Mouse (Mus musculus): Measurements from ENCODE around the gene Pcp4l1. TPM values are rescaled to one million over a fixed set of nuclear protein-coding genes. Genes with fewer than 3 reads are reported as not detected.

The Pcp4l1 gene
- total RNA-seq, 2 experiments from 2014 or later: 48.8 to 49.5 TPM

- intact Hi-C loops (cut with DNase I): loop anchor here (2.0 kb wide), 2 partner anchors 24 to 112 kb away; no protein-coding TSS in a partner anchor
- peak; percentile 82 to 90 for DNase-seq
Measured at GRCm38 (mm10) chr1:171222238-171223155, 26.4 kb upstream of the Pcp4l1 start, which contains the start of gene Tomm40l. Gene Tomm40l (minus strand): TSS chr1:171222514.

GRCm38 (mm10) chr1:171221281-171222193, 25.5 kb upstream of the Pcp4l1 start:
- intact Hi-C loops (cut with DNase I): loop anchor here (2.0 kb wide), 4 partner anchors 25 to 111 kb away; no protein-coding TSS in a partner anchor
- DNase-seq: no peak

GRCm38 (mm10) chr1:171220871-171221270, 24.8 kb upstream of the Pcp4l1 start:
- peak; percentile 76 to 78 for DNase-seq
- intact Hi-C loops (cut with DNase I): loop anchor here (2.0 kb wide), 2 partner anchors 56 to 102 kb away; no protein-coding TSS in a partner anchor

GRCm38 (mm10) chr1:171216241-171216955, 20.3 kb upstream of the Pcp4l1 start:
- intact Hi-C loops (cut with DNase I): no loop called here

GRCm38 (mm10) chr1:171213801-171214496, 17.9 kb upstream of the Pcp4l1 start, which contains the start of gene Nr1i3:
Gene Nr1i3 (plus strand): TSS chr1:171213970.
- DNase-seq: no peak
- intact Hi-C loops (cut with DNase I): no loop called here

More at GRCm38 (mm10) chr1:171216241-171216955, 20.3 kb upstream of the Pcp4l1 start:
- DNase-seq: no peak

GRCm38 (mm10) chr1:171212854-171213253, 16.8 kb upstream of the Pcp4l1 start:
- DNase-seq: no peak
- intact Hi-C loops (cut with DNase I): no loop called here

GRCm38 (mm10) chr1:171209409-171209808, 13.3 kb upstream of the Pcp4l1 start:
- no peak for DNase-seq
- intact Hi-C loops (cut with DNase I): no loop called here

GRCm38 (mm10) chr1:171205704-171206493, 9.8 kb upstream of the Pcp4l1 start:
- intact Hi-C loops (cut with DNase I): no loop called here
- no peak for DNase-seq

GRCm38 (mm10) chr1:171204249-171204644, 8.2 kb upstream of the Pcp4l1 start:
- DNase-seq: no peak
- intact Hi-C loops (cut with DNase I): no loop called here

GRCm38 (mm10) chr1:171203471-171204248, 7.6 kb upstream of the Pcp4l1 start:
- DNase-seq: no peak
- intact Hi-C loops (cut with DNase I): no loop called here

- intact Hi-C loops (cut with DNase I): no loop called here
- DNase-seq: no peak
Measured at GRCm38 (mm10) chr1:171200769-171201168, 4.7 kb upstream of the Pcp4l1 start.

GRCm38 (mm10) chr1:171199532-171199931, 3.5 kb upstream of the Pcp4l1 start:
- intact Hi-C loops (cut with DNase I): no loop called here

GRCm38 (mm10) chr1:171195046-171195822, 834 bp downstream of the Pcp4l1 start:
- intact Hi-C loops (cut with DNase I): no loop called here
- DNase-seq: no peak

More at GRCm38 (mm10) chr1:171199532-171199931, 3.5 kb upstream of the Pcp4l1 start:
- no peak for DNase-seq

- intact Hi-C loops (cut with DNase I): no loop called here
- DNase-seq: no peak
Measured at GRCm38 (mm10) chr1:171193911-171194830, 1.9 kb downstream of the Pcp4l1 start.

- intact Hi-C loops (cut with DNase I): no loop called here
- DNase-seq: no peak
Measured at GRCm38 (mm10) chr1:171193093-171193840, 2.8 kb downstream of the Pcp4l1 start.
